Mouse (Mus musculus): ENCODE results near the gene Slc25a12. TPM values are rescaled to one million over a fixed set of nuclear protein-coding genes. Genes with fewer than 3 reads are reported as not detected.

Gene Slc25a12
- polyA plus RNA-seq, 1 experiment from 2014 or later, result 40.4 TPM

DNA sequence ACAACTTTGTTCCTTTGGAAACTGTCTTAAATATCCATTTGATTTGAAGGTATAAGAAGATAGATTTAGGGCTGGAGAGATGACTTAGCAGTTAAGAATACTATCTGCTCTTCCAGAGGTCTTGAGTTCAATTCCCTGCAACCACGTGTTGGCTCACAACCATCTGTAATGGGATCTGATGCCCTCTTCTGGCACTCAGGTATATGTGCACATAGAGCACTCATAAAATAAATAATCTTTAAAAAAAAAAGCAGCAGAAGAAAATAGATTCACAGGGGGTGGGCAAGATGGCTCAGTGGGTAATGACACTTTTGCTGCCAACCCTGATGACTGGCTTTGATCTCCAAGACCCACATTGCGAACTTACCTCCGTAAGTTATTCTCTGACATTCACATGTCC, 125.4 kb downstream of the Slc25a12 start:
- Histone ChIP-seq H3K9ac (ENCODE audit: low read length) (no peak overlapping the region), H3K4me2 (ENCODE audit: low read depth) (no peak overlapping the region), H3K27me3 (ENCODE audit: control insufficient read depth, insufficient read depth, low read length) (no peaks in the 10 kb centered on the region), H3K36me3 (ENCODE audit: control insufficient read depth, insufficient read depth, low read length) (peaks cover 2% of the 10 kb centered on the region; the same call in 1 of the 2 replicates), H3K9me3 (ENCODE audit: control insufficient read depth, low read length) (no peaks in the 10 kb centered on the region), H3K27ac (ENCODE audit: low read depth, low read length) (no peak overlapping the region), H3K4me1 (ENCODE audit: control insufficient read depth, insufficient read depth, low read length) (no peaks in the 10 kb centered on the region; the same call in 1 of the 2 replicates), H3K4me3 (ENCODE audit: low read depth, low read length) (no peak overlapping the region)
- DNase-seq (ENCODE audit: low spot score) (no peak), ATAC-seq (ENCODE audit: insufficient read depth, low FRiP score, low TSS enrichment) (no peak)
- WGBS, result 87% methylated on average over 3 of the region's 3 CpGs

DNA sequence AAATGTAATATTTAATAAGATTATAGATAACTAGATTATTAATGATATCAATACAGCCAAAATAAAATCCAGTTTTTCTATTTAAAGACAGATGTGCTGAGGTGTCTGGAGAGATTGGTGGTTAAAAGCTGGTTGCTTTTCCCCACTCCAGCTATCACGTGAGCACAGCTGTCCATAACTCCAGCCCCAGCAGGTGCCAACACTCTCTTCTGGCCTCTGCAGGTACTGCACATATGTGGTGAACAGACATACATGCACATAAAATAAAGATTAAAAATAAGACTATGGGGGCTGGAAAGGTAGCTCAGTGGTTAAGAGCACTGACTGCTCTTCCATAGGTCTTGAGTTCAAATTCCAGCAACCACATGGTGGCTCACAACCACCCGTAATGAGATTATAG, 126.0 kb downstream of the Slc25a12 start:
- 90% methylated on average over 2 of the region's 2 CpGs for WGBS
- no peak overlapping the region for H3K27ac ChIP-seq (ENCODE audit: low read depth, low read length)
- DNase-seq (ENCODE audit: low spot score), result no peak

DNA sequence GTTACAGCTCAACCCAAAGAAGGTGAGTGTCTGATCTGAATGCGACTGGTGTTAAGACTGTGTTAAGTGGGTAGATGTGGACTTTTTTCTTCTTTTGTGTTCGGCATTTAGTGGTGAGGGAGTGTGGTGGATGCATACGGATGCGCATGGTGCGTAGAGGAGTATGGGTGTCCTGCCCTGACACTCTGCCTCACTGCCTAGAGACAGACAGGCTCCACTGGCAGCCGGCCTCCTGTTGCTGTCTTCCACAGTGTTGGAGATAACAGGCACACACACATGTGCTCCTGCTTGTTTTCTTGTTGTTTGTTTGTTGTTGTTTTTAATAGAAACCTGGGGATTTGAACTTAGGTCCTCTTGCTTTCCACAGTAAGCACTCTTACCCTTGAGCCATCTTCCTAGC, 131.5 kb downstream of the Slc25a12 start:
- no peak overlapping the region for H3K4me2 ChIP-seq (ENCODE audit: low read depth)
- no peak overlapping the region for H3K4me3 ChIP-seq (ENCODE audit: low read depth, low read length)
- no peaks in the 10 kb centered on the region for H3K4me1 ChIP-seq (ENCODE audit: control insufficient read depth, insufficient read depth, low read length)
- DNase-seq (ENCODE audit: low spot score) (no peak), ATAC-seq (ENCODE audit: insufficient read depth, low FRiP score, low TSS enrichment) (no peak)
- no peak overlapping the region for H3K27ac ChIP-seq (ENCODE audit: low read depth, low read length)
- no peak overlapping the region for H3K9ac ChIP-seq (ENCODE audit: low read length)
- WGBS, result 96% methylated on average over 6 of the region's 6 CpGs
- H3K9me3 ChIP-seq (ENCODE audit: control insufficient read depth, low read length), result no peaks in the 10 kb centered on the region
- peaks cover 4% of the 10 kb centered on the region for H3K36me3 ChIP-seq (ENCODE audit: control insufficient read depth, insufficient read depth, low read length)
- H3K27me3 ChIP-seq (ENCODE audit: control insufficient read depth, insufficient read depth, low read length), result no peaks in the 10 kb centered on the region

More for the DNA sequence above, 126.0 kb downstream of the Slc25a12 start:
- no peaks in the 10 kb centered on the region; the same call in 1 of the 2 replicates for H3K4me1 ChIP-seq (ENCODE audit: control insufficient read depth, insufficient read depth, low read length)
- no peak overlapping the region for H3K4me2 ChIP-seq (ENCODE audit: low read depth)
- H3K9ac ChIP-seq (ENCODE audit: low read length), result no peak overlapping the region
- ATAC-seq (ENCODE audit: insufficient read depth, low FRiP score, low TSS enrichment), result no peak
- no peak overlapping the region for H3K4me3 ChIP-seq (ENCODE audit: low read depth, low read length)
- H3K36me3 ChIP-seq (ENCODE audit: control insufficient read depth, insufficient read depth, low read length), result peaks cover 2% of the 10 kb centered on the region; the same call in 1 of the 2 replicates
- H3K9me3 ChIP-seq (ENCODE audit: control insufficient read depth, low read length), result no peaks in the 10 kb centered on the region
- no peaks in the 10 kb centered on the region for H3K27me3 ChIP-seq (ENCODE audit: control insufficient read depth, insufficient read depth, low read length)

DNA sequence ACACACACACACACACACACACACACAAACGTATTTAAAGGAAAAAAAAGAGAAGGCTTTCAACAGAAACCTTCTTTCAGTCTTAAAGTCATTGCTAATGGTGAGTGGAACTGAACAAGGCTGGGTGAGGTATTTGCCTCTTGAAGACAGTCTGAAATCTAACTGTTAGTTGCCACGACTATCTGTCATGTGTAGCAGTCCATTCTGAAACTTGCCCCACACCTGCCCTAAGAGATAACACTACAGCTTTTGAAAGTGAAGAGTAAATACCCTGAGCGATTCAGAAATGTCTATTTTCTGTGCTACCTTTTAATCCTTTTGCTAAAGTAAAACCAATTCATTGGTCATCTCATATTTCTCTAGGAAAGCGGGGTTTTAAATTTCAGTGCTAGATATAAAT, 132.1 kb downstream of the Slc25a12 start:
- H3K36me3 ChIP-seq (ENCODE audit: control insufficient read depth, insufficient read depth, low read length), result peaks cover 4% of the 10 kb centered on the region
- no peaks in the 10 kb centered on the region for H3K4me1 ChIP-seq (ENCODE audit: control insufficient read depth, insufficient read depth, low read length)
- H3K4me2 ChIP-seq (ENCODE audit: low read depth), result no peak overlapping the region
- H3K9me3 ChIP-seq (ENCODE audit: control insufficient read depth, low read length), result no peaks in the 10 kb centered on the region
- DNase-seq (ENCODE audit: low spot score) (no peak), ATAC-seq (ENCODE audit: insufficient read depth, low FRiP score, low TSS enrichment) (no peak)
- no peak overlapping the region for H3K27ac ChIP-seq (ENCODE audit: low read depth, low read length)
- H3K9ac ChIP-seq (ENCODE audit: low read length), result no peak overlapping the region
- no peak overlapping the region for H3K4me3 ChIP-seq (ENCODE audit: low read depth, low read length)
- WGBS, result 88% methylated on average over 4 of the region's 4 CpGs
- H3K27me3 ChIP-seq (ENCODE audit: control insufficient read depth, insufficient read depth, low read length), result no peaks in the 10 kb centered on the region

DNA sequence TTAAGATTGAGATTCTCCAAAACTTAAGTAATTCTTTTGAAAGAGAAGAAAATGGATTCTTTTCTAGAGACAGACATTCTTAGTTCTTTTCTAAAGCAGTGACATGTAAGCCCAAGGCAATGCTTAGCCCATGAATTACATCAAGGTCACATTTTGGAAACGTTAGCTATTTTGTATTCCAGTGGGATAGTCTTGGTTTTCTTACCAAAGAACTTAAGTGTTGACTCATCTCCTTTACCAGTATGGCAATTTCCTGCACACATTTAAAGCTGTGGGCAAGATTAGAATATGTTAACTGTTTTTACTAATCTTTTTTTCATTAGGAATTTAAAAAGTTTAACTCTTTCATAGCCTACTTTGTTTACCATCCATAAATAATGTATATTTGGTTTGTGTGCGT, 134.6 kb downstream of the Slc25a12 start:
- ATAC-seq (ENCODE audit: insufficient read depth, low FRiP score, low TSS enrichment) (no peak), DNase-seq (ENCODE audit: low spot score) (no peak)
- Histone ChIP-seq H3K9me3 (ENCODE audit: control insufficient read depth, low read length) (no peaks in the 10 kb centered on the region), H3K4me1 (ENCODE audit: control insufficient read depth, insufficient read depth, low read length) (no peaks in the 10 kb centered on the region), H3K36me3 (ENCODE audit: control insufficient read depth, insufficient read depth, low read length) (peaks cover 4% of the 10 kb centered on the region), H3K27me3 (ENCODE audit: control insufficient read depth, insufficient read depth, low read length) (no peaks in the 10 kb centered on the region), H3K4me2 (ENCODE audit: low read depth) (no peak overlapping the region), H3K9ac (ENCODE audit: low read length) (no peak overlapping the region), H3K4me3 (ENCODE audit: low read depth, low read length) (no peak overlapping the region), H3K27ac (ENCODE audit: low read depth, low read length) (no peak overlapping the region)
- 85% methylated on average over 2 of the region's 2 CpGs for WGBS

DNA sequence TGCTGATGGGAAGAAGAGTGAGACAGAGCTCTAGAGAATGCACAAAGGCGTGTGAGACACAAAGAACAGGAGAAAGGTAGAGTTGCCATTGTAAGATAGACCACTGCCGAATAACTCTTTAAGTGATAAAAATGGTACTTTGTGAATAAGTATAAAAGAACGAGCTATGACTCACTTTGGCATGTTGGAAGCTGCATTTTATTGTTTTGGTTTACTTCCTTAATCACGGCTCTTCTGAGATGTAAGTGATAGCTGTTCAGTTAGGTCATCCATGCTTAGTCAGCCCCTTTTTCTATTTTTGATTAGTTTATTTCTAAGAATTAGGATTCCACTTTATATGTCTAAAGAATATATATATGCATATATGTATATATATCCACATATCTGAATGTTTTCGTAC, 135.6 kb downstream of the Slc25a12 start:
- DNase-seq (ENCODE audit: low spot score), result no peak
- Histone ChIP-seq H3K9me3 (ENCODE audit: control insufficient read depth, low read length) (no peaks in the 10 kb centered on the region), H3K4me2 (ENCODE audit: low read depth) (no peak overlapping the region), H3K4me3 (ENCODE audit: low read depth, low read length) (no peak overlapping the region), H3K4me1 (ENCODE audit: control insufficient read depth, insufficient read depth, low read length) (no peaks in the 10 kb centered on the region), H3K27me3 (ENCODE audit: control insufficient read depth, insufficient read depth, low read length) (no peaks in the 10 kb centered on the region), H3K27ac (ENCODE audit: low read depth, low read length) (no peak overlapping the region), H3K36me3 (ENCODE audit: control insufficient read depth, insufficient read depth, low read length) (peaks cover 4% of the 10 kb centered on the region), H3K9ac (ENCODE audit: low read length) (no peak overlapping the region)
- WGBS, result 93% methylated on average over 5 of the region's 5 CpGs
- ATAC-seq (ENCODE audit: insufficient read depth, low FRiP score, low TSS enrichment), result no peak

DNA sequence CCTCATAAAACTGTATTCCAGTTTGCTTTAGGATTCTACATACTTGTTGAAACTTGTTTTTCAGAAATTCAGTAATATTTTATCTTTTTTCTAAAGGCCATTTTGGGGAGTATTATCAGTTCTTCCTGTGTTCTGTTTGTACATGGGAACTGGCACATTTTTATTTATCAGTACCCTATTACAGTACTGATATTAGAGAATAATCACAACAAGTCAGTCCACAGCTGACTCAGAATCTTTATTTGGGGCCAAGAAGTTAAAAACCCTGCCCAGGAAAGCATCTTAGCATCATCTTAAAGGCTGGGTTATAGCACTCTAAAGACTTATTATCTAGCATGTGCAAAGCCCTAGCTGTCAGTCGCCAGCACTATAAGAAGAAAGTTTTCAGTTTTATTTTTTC, 137.9 kb downstream of the Slc25a12 start:
- no peak for DNase-seq (ENCODE audit: low spot score)

DNA sequence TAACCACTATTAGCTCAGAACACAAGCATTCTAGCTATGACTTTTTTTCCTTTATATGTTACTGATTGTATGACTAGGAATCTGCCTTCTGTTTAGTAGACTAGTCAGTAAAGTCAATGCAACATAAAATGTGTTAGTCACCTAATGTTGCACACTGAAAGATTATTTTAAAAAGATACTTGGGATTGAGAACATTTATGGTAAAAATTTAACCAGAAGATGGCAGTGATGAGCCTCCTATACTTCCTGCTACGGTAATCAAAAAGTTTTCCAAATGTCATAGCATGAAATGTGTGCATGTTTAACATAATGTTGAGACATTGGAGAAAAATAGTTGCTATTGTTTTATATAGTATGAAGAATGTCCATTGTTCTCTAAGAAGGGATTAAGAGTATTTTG, 140.2 kb downstream of the Slc25a12 start:
- Histone ChIP-seq H3K4me2 (ENCODE audit: low read depth) (no peak overlapping the region), H3K9me3 (ENCODE audit: control insufficient read depth, low read length) (no peaks in the 10 kb centered on the region), H3K36me3 (ENCODE audit: control insufficient read depth, insufficient read depth, low read length) (peaks cover 4% of the 10 kb centered on the region), H3K9ac (ENCODE audit: low read length) (no peak overlapping the region), H3K4me1 (ENCODE audit: control insufficient read depth, insufficient read depth, low read length) (no peaks in the 10 kb centered on the region), H3K4me3 (ENCODE audit: low read depth, low read length) (no peak overlapping the region), H3K27me3 (ENCODE audit: control insufficient read depth, insufficient read depth, low read length) (no peaks in the 10 kb centered on the region), H3K27ac (ENCODE audit: low read depth, low read length) (no peak overlapping the region)
- DNase-seq (ENCODE audit: low spot score) (no peak), ATAC-seq (ENCODE audit: insufficient read depth, low FRiP score, low TSS enrichment) (no peak)
- 73% methylated on average over 1 of the region's 1 CpGs for WGBS

More for the DNA sequence above, 137.9 kb downstream of the Slc25a12 start:
- H3K36me3 ChIP-seq (ENCODE audit: control insufficient read depth, insufficient read depth, low read length), result no peaks in the 10 kb centered on the region
- no peak for ATAC-seq (ENCODE audit: insufficient read depth, low FRiP score, low TSS enrichment)
- no peaks in the 10 kb centered on the region for H3K9me3 ChIP-seq (ENCODE audit: control insufficient read depth, low read length)
- H3K4me2 ChIP-seq (ENCODE audit: low read depth), result no peak overlapping the region
- no peak overlapping the region for H3K27ac ChIP-seq (ENCODE audit: low read depth, low read length)
- H3K9ac ChIP-seq (ENCODE audit: low read length), result no peak overlapping the region
- H3K27me3 ChIP-seq (ENCODE audit: control insufficient read depth, insufficient read depth, low read length), result no peaks in the 10 kb centered on the region
- H3K4me1 ChIP-seq (ENCODE audit: control insufficient read depth, insufficient read depth, low read length), result no peaks in the 10 kb centered on the region
- 96% methylated on average over 1 of the region's 1 CpGs for WGBS
- no peak overlapping the region for H3K4me3 ChIP-seq (ENCODE audit: low read depth, low read length)

Data from neural tube, embryonic 11.5 days (tissue).